Mouse (Mus musculus) midbrain, embryonic 13.5 days (tissue): ENCODE results near the gene Tnnc1. TPM values are rescaled to one million over a fixed set of nuclear protein-coding genes. Genes with fewer than 3 reads are reported as not detected.
A peak's percentile ranks its signal among the peaks of the same experiment; 100 is the strongest.

ENCODE experiments used
- ATAC-seq: fragments of 200-750 bp; cut with Nextera tagmentation; 2 replicates; pipeline ENCODE4 v1.8.0; 2017; ENCODE audit warnings: mild to moderate bottlenecking, moderate TSS enrichment, moderate library complexity
- H3K27ac ChIP-seq: fragments of 300-500 bp; sonication (generic); 2 replicates; pipeline ENCODE4 v1.5.1; 2015; ENCODE audit warnings: inconsistent platforms, mild to moderate bottlenecking, moderate library complexity
- H3K27me3 ChIP-seq: fragments of 300-500 bp; sonication (generic); 2 replicates; pipeline ENCODE4 v1.6.1; 2015; ENCODE audit warnings: mild to moderate bottlenecking, inconsistent platforms
- H3K36me3 ChIP-seq: fragments of 300-500 bp; sonication (generic); 2 replicates; pipeline ENCODE4 v1.6.1; 2015; ENCODE audit warnings: mild to moderate bottlenecking, inconsistent platforms
- H3K4me1 ChIP-seq: fragments of 300-500 bp; sonication (generic); replicated peaks from 2 replicates; pipeline ENCODE4 v1.6.1; 2015; ENCODE audit warnings: inconsistent platforms
- H3K4me2 ChIP-seq: fragments of 300-500 bp; sonication (generic); replicated peaks from 2 replicates; pipeline ENCODE4 v1.6.1; 2015; ENCODE audit warnings: moderate library complexity, mild to moderate bottlenecking, inconsistent platforms
- H3K4me3 ChIP-seq: fragments of 300-500 bp; sonication (generic); replicated peaks from 2 replicates; pipeline ENCODE4 v1.5.1; 2015; ENCODE audit warnings: mild to moderate bottlenecking, inconsistent platforms
- H3K9ac ChIP-seq: fragments of 300-500 bp; sonication (generic); replicated peaks from 2 replicates; pipeline ENCODE4 v1.6.1; 2015; ENCODE audit warnings: mild to moderate bottlenecking, inconsistent platforms
- H3K9me3 ChIP-seq: fragments of 300-500 bp; sonication (generic); 2 replicates; pipeline ENCODE4 v1.6.1; 2016; ENCODE audit warnings: mild to moderate bottlenecking, inconsistent platforms
- WGBS: fragments of 180-500 bp; shearing (Covaris S2); methylation state at CpG from one replicate; pipeline ENCODE4 v1.1.7; 2015; 5-methylcytosine and 5-hydroxymethylcytosine counted together
- polyA plus RNA-seq: library from polyadenylated mRNA; unstranded; fragments of >200 nt; fragmentation: Nextera tagmentation; extraction: Ambion mirVana; gene quantifications from 2 replicates; pipeline ENCODE4 v1.2.1, GENCODE M21; 2015

Gene Tnnc1
- polyA plus RNA-seq, 1 experiment from 2014 or later: 1.1 TPM

DNA sequence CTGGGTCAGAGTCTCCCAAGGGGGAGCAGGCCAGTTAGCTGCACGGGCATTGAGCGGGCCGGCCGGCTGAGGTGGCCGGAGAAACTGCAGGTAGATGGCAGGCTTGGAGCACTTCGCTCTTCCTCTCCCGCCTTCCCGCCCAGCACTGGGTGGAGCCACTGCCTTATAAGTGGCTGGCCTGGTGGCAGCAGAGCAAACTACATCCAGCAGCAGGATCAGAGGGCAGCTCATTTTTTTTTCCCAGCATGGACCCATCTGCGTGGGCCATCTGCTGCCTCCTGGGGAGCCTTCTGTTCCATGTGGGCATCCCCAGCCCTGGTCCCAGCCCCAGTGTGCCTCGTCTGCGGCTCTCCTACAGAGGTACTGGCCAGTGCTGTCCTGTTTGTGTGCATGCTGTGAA lies 9.6 kb downstream of the Tnnc1 start, which contains the start of gene Sema3g:
Sema3g (plus strand) TSS at position 195 of the 400 bp plus-strand sequence.
- Histone ChIP-seq H3K4me3 (no peak within 1 kb of the TSS), H3K36me3 (no peaks in the 10 kb centered on the region), H3K9ac (peak within 1 kb of the TSS; percentile 41; the same call in 1 of the 2 replicates), H3K27ac (peak within 1 kb of the TSS; percentile 30; the same call in 1 of the 2 replicates), H3K4me2 (peak within 1 kb of the TSS; percentile 11), H3K4me1 (peaks cover 17% of the 10 kb centered on the region), H3K9me3 (no peaks in the 10 kb centered on the region), H3K27me3 (no peaks in the 10 kb centered on the region)
- 13% methylated on average over 11 of the region's 11 CpGs for WGBS
- ATAC-seq: peak; percentile 71

DNA sequence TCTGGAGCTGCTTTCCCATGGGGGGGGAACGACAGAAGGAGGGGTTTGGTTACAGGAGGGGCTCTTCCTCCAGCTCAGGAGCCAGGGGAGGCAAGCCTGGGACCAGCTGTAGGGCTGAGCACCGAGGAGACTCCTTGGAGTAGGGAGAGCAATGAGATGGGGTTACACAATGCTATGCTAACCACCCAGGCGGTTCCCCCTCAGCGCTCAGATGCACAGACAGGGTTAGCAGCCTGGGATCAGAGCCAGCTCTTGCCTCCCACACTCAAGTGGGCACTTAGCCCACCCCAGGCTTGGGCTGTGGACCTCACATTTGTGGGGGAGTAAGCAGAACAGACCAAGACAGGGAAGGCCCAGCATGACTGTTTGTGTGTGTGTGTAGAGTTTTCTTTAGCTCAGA lies 18.9 kb downstream of the Tnnc1 start:
- H3K27me3 ChIP-seq: no peaks in the 10 kb centered on the region
- H3K4me3 ChIP-seq: no peak overlapping the region
- ATAC-seq: peak; percentile 56; the same call in 1 of the 2 replicates
- 68% methylated on average over 4 of the region's 4 CpGs for WGBS
- no peak overlapping the region for H3K9ac ChIP-seq
- H3K9me3 ChIP-seq: no peaks in the 10 kb centered on the region
- H3K4me1 ChIP-seq: 0 out of 2 replicates have a peak, but pooled peaks cover 5% of the 10 kb centered on the region
- no peaks in the 10 kb centered on the region for H3K36me3 ChIP-seq
- H3K4me2 ChIP-seq: no peak overlapping the region
- H3K27ac ChIP-seq: no peak overlapping the region

DNA sequence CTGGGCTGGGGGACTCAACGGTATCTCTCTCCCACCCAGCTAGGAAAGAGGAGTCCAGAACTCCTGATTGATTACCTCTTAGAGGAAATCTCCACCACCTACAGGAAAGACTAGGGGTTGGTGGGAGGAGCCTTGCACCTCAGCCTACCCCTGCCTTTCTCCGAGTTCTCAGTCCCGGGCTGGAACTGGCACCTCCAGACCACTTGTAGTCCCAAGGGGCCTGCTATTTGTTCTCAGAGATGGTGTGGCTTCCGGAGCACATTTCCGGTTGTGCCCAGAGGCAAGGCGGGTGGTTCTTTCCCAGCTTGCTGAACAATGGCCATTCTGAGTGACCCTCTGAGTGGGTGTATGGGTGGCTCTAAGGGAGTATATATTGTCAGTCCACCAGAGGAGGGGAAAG lies 20.1 kb downstream of the Tnnc1 start:
- Histone ChIP-seq H3K9ac (no peak overlapping the region), H3K27ac (no peak overlapping the region), H3K36me3 (no peaks in the 10 kb centered on the region), H3K4me3 (no peak overlapping the region), H3K4me2 (no peak overlapping the region), H3K9me3 (no peaks in the 10 kb centered on the region), H3K27me3 (no peaks in the 10 kb centered on the region), H3K4me1 (0 out of 2 replicates have a peak, but pooled peaks cover 5% of the 10 kb centered on the region)
- no peak for ATAC-seq
- WGBS: 81% methylated on average over 6 of the region's 6 CpGs

DNA sequence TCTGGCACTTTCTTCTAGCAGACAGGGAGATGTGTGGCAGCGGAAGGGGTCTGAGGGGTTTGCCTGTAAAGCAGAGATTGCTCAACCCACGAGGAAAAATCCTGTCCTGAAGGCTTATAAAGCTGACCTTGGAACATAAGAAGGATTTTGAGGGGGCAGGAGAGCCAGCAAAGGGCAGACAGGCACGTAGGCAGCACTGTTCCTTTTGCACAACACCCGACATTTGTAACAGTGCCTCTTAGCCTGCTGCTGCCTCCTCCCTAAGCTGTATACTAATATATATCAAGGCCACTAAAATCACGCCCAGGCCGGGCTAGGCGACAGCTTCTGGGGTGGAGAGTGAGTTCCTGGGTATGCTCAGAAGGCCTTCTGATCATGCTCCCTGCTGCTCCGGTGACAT lies 22.3 kb downstream of the Tnnc1 start:
- 0 out of 2 replicates have a peak, but pooled peaks cover 8% of the 10 kb centered on the region for H3K4me1 ChIP-seq
- no peak overlapping the region for H3K4me3 ChIP-seq
- no peaks in the 10 kb centered on the region for H3K36me3 ChIP-seq
- 76% methylated on average over 8 of the region's 8 CpGs for WGBS
- H3K4me2 ChIP-seq: no peak overlapping the region
- H3K27ac ChIP-seq: no peak overlapping the region
- no peak overlapping the region for H3K9ac ChIP-seq
- no peak for ATAC-seq
- no peaks in the 10 kb centered on the region for H3K9me3 ChIP-seq
- no peaks in the 10 kb centered on the region for H3K27me3 ChIP-seq

DNA sequence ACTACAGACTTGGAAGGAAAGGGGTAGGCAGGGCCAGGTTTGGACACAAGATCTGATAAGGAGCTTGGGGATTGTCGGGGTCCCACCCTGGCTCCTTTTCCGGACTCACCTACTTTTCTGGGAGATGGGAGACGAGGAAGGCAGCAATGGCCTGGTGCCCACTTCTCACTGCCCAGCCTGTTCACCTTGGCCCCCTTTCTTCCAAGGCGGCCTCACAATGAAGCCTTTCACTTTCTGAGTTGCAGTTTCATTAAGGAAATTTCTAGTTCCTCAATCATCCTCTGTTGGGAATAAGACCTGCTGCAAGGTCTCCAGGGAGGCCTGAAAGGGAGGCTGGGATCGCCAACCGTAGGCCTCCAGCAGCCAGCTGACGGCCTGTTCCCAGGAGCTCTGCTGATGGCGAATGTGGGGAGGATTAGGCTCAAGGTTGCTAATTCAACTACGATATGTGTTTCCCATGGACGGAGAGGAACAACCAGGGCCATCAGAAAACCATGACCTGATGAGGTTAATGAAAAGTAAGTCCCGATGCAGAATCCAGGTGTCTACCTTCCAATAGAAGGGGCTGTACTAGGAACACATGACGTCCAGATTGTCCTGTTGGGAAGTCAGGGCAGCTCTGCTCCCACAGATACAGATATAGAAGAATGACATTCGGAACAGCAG lies 24.4 kb downstream of the Tnnc1 start:
- no peaks in the 10 kb centered on the region for H3K27me3 ChIP-seq
- ATAC-seq: no peak
- no peak overlapping the region for H3K27ac ChIP-seq
- no peak overlapping the region for H3K9ac ChIP-seq
- 0 out of 2 replicates have a peak, but pooled peaks cover 8% of the 10 kb centered on the region for H3K4me1 ChIP-seq
- 87% methylated on average over 13 of the region's 13 CpGs for WGBS
- H3K9me3 ChIP-seq: no peaks in the 10 kb centered on the region
- H3K4me3 ChIP-seq: no peak overlapping the region
- no peaks in the 10 kb centered on the region for H3K36me3 ChIP-seq
- no peak overlapping the region for H3K4me2 ChIP-seq

DNA sequence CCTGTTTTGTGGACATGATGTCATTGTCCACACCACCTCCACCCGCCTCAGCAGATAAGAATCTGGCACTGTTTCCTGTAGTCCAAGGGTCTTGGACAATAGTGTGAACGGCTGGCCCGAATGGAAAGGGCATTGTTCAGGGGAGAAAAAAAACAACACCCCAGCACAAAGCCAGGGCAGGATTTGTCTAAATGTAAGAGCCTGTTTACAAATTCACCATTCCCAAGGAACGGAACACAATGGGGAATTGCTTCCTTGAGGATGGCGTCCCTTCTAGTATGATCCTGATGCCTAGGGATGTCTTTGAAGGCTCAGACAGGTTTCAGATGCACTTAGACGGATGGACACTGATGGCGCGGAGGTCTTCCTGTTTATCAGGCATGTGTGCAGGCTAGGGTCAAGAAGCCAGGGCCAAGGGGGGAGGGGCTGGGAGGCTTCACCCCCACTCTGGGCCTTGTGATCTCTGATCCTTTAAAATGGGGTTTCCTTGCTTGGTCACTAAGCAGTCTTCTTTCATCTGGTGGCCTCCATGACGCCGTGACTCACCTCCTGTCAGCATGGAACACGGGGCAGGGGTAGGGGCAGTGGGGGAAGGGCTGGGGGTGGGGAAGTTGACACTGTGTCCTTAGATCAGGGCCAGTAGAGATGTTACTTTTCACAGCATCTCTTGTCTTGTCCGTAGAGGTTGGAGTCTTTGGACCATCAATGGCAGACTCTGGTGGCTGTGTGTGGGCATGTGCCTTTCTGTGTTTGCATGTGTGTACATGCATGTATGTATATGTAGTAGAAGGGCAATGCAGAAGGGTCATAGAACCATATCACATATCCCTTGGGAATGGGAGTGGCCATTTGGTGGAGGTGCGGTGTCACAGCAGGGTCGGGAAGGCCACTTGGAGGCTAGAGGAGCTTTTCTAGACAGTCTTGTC lies 25.2 kb downstream of the Tnnc1 start:
- no peak overlapping the region for H3K9ac ChIP-seq
- H3K4me1 ChIP-seq: 0 out of 2 replicates have a peak, but pooled peaks cover 8% of the 10 kb centered on the region
- peak; percentile 64 for ATAC-seq
- no peak overlapping the region for H3K27ac ChIP-seq
- no peaks in the 10 kb centered on the region for H3K27me3 ChIP-seq
- H3K4me3 ChIP-seq: no peak overlapping the region
- WGBS: 89% methylated on average over 14 of the region's 14 CpGs
- H3K4me2 ChIP-seq: no peak overlapping the region
- H3K9me3 ChIP-seq: no peaks in the 10 kb centered on the region
- no peaks in the 10 kb centered on the region for H3K36me3 ChIP-seq

DNA sequence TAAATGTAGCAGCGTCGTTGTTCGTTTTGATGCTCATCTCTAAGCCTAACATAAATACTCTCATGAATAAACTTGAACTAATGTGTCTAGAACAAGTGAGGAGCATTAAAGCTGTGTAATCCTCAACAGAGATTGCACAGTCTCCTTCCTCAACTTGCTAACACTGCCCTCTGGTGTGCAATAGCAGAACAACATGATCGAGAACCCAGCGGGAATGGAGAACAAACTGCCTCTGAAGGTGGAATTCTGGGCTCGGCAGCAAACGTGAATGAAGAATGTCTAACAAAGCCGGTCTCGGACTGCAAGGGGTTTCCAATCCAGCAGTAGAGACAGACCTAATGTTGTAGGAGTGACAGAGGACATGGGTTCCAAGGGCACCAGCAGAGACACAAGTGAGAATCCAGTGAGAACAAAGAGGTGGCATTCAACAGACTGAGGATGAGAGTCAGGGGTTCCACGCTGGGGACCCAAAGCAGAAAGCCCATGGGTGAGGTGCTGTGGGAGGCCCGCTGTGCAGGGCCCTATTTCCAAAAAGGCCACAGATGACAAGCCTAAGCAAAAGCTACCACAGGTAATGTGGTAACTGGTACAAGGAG lies 26.0 kb downstream of the Tnnc1 start:
- Histone ChIP-seq H3K36me3 (no peaks in the 10 kb centered on the region), H3K9ac (peak overlapping the region; percentile 32; the same call in 1 of the 2 replicates), H3K4me3 (no peak overlapping the region), H3K4me1 (0 out of 2 replicates have a peak, but pooled peaks cover 6% of the 10 kb centered on the region), H3K4me2 (0 out of 2 replicates have a peak overlapping the region, but pooled peaks have one; percentile 11), H3K9me3 (no peaks in the 10 kb centered on the region), H3K27me3 (no peaks in the 10 kb centered on the region), H3K27ac (no peak overlapping the region)
- ATAC-seq: peak; percentile 71
- 21% methylated on average over 11 of the region's 11 CpGs for WGBS

DNA sequence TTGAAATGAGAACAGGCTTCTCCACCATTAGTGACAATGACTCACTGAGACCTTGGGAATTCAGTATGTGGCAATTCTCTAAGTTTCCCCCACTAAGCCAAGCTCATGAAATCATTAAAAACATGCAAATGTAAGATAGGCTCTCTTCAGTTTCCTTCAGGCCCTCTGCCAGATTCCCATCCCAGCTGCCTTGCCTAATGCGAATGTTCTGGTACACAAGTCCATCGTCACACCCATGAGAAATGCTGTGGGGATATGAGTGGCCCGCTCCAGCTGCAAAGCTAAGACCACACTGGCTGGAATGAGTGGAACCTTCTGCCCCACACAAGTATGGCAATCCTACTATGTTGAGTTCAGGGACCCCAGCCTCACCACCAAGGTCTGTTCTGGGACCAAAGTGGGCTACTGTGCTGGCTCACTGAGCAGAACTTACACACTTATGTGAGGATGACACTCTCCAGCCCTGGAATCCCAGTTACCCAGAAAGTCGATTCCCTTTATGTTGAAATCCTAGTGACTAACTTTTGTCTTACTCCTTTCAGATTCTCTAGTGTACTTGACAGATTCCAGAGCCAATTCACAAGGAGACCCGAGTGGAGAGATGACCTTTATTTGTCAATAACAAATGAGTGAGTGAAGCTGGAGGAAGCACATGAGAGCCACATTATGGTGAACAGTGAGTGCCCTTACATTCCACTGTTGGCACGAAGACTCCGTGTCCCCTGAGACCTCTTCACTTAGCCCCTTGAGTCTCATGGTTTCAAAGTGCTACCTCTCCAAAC lies 29.2 kb downstream of the Tnnc1 start:
- Histone ChIP-seq H3K27ac (no peak overlapping the region), H3K36me3 (no peaks in the 10 kb centered on the region), H3K4me1 (0 out of 2 replicates have a peak, but pooled peaks cover 3% of the 10 kb centered on the region), H3K4me2 (no peak overlapping the region), H3K9ac (no peak overlapping the region), H3K9me3 (no peaks in the 10 kb centered on the region), H3K27me3 (no peaks in the 10 kb centered on the region), H3K4me3 (no peak overlapping the region)
- WGBS: 83% methylated on average over 7 of the region's 7 CpGs
- no peak for ATAC-seq

DNA sequence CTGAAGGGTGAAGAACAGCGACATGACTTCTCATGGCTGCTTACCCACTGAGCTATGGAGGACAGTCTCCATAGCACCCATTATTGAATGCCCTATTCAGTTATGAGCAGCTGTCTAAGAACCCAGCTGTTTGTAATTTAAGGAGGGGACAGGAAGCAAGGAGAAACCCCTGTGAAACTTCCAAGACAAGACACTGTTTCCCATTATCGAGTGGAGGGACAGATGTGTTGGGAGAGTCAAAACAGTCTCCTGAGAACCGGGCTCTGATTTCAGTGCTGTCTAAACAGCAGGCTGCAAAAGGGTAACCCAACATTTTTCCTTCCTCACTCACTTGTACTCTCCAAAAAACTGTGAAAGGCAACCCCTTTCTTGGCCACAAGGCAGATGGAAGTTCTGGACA lies 32.4 kb downstream of the Tnnc1 start:
- H3K36me3 ChIP-seq: no peaks in the 10 kb centered on the region
- no peak overlapping the region for H3K27ac ChIP-seq
- no peak for ATAC-seq
- H3K4me1 ChIP-seq: no peaks in the 10 kb centered on the region
- H3K4me3 ChIP-seq: no peak overlapping the region
- H3K4me2 ChIP-seq: no peak overlapping the region
- WGBS: 82% methylated on average over 3 of the region's 3 CpGs
- no peaks in the 10 kb centered on the region for H3K9me3 ChIP-seq
- H3K27me3 ChIP-seq: no peaks in the 10 kb centered on the region
- no peak overlapping the region for H3K9ac ChIP-seq

DNA sequence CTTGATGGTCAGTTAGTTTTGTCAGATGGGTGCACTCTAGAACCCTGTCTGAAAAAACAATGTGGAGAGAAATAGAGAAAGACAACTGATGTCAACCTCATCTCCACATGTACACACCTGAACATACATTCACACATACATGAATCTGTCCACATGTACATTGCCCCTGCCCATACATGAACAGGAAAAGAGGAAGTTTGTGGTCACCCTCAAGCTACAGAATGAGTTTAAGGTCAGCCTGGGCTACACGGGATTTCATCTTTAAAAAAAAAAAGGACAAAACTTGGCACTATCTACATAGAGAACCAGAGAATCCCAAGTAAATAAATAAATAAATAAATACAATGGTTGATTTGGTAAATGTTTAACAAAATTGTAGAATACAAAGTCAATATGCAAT lies 36.7 kb downstream of the Tnnc1 start:
- ATAC-seq: no peak
- 80% methylated on average over 1 of the region's 1 CpGs for WGBS
- Histone ChIP-seq H3K27ac (no peak overlapping the region), H3K4me1 (no peaks in the 10 kb centered on the region), H3K9me3 (no peaks in the 10 kb centered on the region), H3K4me2 (no peak overlapping the region), H3K36me3 (no peaks in the 10 kb centered on the region), H3K9ac (no peak overlapping the region), H3K4me3 (no peak overlapping the region), H3K27me3 (no peaks in the 10 kb centered on the region)

DNA sequence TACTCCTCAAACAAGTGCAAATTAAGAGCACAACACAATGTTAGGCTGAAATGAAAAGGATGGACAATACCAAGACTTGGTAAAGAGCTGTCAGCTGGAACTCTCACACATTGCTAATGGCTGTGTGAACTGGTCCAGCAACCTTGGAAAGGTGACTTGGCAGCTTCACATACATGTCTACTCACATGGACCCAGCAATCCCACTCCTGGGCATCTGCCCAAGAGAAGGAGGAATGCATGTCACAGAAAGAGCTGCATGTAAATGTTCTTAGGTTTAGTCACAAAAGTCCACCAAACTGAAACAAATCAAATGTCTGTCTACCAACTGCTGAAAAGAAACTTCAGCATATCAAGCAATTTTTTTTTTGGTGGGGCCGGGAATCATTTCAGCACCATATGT lies 37.8 kb downstream of the Tnnc1 start:
- Histone ChIP-seq H3K9me3 (no peaks in the 10 kb centered on the region), H3K27ac (no peak overlapping the region), H3K4me3 (no peak overlapping the region), H3K9ac (no peak overlapping the region; the same call in 1 of the 2 replicates), H3K4me1 (peaks cover 5% of the 10 kb centered on the region), H3K4me2 (no peak overlapping the region), H3K27me3 (no peaks in the 10 kb centered on the region), H3K36me3 (no peaks in the 10 kb centered on the region)
- ATAC-seq: no peak
- WGBS: 91% methylated on average over 1 of the region's 1 CpGs
